Mouse (Mus musculus): ENCODE measurements around the gene St6galnac6. TPM values are rescaled to one million over a fixed set of nuclear protein-coding genes. Genes with fewer than 3 reads are reported as not detected.

St6galnac6 gene
- polyA plus RNA-seq, 1 experiment, result 98.8 TPM

DNA sequence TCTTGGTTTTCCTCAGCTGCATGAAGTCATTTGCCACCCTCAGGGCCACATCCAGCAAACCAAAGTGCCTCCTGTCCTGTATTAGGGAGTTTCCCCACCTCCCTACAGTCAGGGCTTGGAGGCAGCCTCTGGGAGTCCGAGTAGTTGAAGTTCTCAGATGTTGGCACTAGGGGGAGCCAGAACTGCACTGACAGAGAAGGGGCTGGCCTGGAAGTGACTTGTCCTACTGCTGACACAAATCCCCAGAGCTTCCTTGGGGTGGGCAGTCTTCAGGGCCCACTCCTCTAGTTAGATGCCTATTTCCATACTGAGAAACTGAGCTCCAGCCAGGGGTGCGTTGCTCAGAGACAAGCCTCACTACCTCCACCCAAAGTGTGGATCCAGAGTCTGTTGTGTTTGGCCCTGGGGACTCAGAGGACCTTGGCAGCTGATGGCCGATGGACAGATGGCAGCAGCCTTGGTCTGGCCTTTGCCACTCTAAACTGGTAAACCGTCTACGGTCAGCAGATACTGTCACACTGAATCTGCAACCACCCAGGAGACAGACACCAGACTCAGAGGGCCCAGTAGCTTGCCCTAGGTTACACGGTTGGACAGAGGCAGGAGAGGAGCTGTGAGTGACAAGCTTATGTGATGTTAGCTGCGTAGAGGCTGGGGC, 32.4 kb downstream of the St6galnac6 start:
- DNase-seq (ENCODE audit: extremely low spot score in 1 of 2, low spot score in 1 of 2), result peak; percentile 62 to 89

GRCm38 (mm10) chr2:32633660-32634059, 34.2 kb downstream of the St6galnac6 start:
- DNase-seq (ENCODE audit: extremely low spot score in 1 of 2, low spot score in 1 of 2), result no peak

DNA sequence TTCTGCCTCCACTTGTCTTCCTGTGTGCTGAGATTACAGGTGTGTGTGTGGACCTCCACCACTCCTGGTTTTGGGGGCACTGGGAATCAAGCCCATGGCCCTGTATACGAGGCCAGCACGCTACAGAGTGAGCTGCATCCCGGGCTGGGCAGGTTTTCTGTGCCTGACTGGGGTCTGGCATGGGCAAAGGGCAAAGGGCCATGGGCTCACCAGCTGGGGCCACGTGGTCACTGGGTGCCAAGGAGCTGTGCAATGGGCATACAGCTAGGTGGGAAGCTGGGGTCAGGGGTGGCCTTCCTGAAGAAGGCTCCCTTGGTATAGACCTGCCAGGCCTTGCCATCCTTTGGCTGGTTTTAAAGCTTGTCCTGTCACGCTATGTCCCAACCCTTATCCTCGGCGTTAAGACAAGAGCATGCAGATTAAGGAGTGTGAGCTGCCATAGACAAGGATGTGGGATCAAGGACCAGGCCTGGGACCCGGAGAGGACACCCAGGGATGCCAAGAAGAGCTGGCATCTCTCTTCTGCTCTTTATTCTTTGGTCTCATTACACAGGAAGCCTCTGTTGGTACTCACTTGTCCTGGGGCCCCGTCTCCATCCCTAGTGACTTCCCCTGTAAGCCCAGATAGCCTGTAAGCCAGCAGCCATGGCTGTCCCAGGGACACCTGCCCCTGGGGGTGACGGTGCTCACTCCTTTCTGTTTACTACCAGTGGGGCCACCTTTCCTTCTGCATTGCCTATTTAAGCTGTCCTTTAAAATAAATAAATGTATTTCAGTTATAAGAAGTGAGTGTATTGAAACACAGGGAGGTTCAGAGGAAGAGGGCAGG, 35.0 kb downstream of the St6galnac6 start:
- no peak for DNase-seq (ENCODE audit: extremely low spot score in 1 of 2, low spot score in 1 of 2)

GRCm38 (mm10) chr2:32636617-32637016, 37.1 kb downstream of the St6galnac6 start:
- no peak for DNase-seq (ENCODE audit: extremely low spot score in 1 of 2, low spot score in 1 of 2)

DNA sequence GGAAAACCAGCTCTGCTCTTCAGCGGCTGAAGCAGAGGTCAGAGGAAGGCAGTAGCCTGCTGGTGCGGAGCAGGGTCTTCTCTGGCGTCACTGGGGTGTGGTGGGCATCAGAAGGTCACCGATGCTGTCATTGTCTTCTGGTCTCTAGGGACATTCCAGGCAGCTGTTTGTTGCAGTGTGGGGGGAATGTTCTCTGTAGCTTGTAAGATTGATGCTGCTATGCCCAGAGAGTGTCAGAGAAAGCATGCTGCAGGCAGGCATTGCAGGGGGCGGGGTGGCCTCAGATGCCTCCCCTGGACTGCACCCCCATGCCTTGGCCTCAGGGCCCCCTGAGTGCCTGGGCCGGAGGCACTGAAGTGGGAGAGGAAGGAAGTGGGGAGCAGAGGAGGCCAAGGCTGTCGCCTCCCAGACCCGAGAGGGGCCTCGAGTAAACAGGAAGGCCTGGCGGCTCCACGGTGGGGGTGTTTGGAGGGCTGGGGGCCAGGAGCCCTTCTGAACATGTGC, 38.3 kb downstream of the St6galnac6 start:
- DNase-seq (ENCODE audit: extremely low spot score in 1 of 2, low spot score in 1 of 2), result no peak

DNA sequence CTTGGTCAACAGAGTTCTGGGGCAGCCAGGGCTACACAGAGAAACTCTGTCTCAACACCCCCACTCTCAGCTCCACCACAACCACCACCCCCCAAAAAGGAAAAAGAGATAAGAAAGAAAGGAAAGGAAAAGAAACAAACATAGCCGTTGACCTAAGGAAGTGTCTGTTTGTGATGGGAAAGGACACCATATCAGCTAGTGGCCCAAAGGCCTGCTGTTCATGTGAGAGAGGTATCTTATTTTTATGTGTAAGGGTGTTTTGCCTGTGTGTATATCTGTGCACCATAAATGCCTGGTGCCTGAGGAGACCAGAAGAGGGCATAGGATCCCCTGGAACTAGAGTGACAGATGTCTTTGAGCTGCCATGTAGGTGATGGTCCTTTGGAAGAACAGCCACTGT, 40.1 kb downstream of the St6galnac6 start:
- DNase-seq (ENCODE audit: extremely low spot score in 1 of 2, low spot score in 1 of 2), result no peak

DNA sequence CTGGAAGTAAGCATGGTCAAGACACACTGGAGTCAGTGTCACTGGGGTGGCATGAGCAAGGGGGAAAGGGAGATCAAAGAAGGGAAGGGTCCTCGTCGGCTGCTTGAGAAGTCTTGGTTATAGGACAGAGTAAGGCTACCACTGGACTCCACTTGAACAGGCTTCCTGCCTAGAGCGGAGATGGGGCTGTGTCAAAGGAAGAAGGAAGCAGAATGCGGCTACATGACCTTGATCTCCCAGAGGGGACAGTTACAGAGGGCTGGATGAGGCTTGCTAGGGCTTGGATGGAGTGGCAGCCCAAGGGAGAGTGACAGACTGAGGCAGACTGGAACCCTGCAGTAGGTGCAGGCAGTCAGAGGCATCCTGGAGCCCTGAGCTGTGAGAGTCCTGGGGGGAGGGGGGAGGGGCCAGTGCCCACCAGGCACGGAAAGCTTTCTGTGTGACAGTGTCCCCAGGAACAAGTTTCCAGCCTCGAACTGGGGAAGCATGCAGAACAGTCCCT, 41.1 kb downstream of the St6galnac6 start:
- no peak for DNase-seq (ENCODE audit: extremely low spot score in 1 of 2, low spot score in 1 of 2)

- DNase-seq (ENCODE audit: extremely low spot score in 1 of 2, low spot score in 1 of 2), result no peak
Observed at GRCm38 (mm10) chr2:32641810-32642209, 42.3 kb downstream of the St6galnac6 start.

- no peak for DNase-seq (ENCODE audit: extremely low spot score in 1 of 2, low spot score in 1 of 2)
Observed at GRCm38 (mm10) chr2:32642813-32643212, 43.3 kb downstream of the St6galnac6 start.

- DNase-seq (ENCODE audit: extremely low spot score in 1 of 2, low spot score in 1 of 2), result no peak
Observed at GRCm38 (mm10) chr2:32644083-32644482, 44.6 kb downstream of the St6galnac6 start.

DNA sequence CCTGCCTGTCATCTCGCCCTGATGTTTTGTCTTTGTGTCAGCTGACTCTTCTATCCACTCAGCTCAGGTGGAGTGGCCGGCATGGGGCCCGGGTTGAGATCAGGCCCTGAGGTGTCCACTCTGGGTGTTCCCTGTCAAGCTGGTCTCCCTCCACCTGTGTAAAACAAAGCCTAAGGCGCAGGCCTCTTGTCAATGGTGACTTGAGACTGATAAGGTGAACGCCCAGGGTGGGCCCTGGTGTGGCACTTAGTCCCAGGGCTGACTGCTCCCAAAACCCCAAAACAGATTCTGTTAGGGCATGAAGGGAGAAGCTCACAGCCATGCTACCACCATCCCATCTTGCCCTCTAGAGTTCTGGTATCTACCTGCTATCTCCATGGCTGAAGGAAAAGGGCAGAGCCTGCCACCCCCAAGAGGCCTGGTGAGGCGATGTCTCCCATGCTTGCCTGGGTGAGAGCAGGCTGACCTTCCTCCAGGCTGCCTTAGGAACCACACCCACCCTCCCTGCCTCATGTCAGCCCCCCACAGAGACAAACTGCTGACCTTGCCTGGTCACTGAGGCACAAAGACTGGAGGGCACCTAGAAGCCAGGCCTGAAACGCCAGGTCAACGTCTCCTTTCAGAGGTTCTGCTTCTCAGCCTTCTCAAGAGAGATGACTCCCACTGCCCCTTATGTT, 45.4 kb downstream of the St6galnac6 start:
- DNase-seq (ENCODE audit: extremely low spot score in 1 of 2, low spot score in 1 of 2), result no peak

DNA sequence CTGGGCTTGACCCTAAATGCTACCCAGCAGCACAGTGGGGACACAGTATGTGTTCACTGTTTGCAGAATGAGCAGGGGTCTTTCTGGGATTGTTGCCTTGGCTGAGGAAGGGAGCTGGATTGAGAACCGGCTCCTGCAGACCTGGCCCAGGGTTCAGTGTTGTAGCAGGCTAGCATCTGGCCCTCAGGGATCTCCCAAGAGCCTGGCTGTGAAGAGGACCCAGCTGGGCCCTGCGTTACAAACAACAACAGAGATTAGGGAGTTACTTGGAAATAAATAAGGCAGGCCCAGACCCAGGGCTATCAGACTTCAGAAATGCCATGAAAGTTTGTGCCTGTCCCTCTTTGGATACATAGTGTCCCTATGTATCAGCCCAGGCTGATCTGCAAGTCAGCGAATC, 46.1 kb downstream of the St6galnac6 start:
- DNase-seq (ENCODE audit: extremely low spot score in 1 of 2, low spot score in 1 of 2), result no peak

DNA sequence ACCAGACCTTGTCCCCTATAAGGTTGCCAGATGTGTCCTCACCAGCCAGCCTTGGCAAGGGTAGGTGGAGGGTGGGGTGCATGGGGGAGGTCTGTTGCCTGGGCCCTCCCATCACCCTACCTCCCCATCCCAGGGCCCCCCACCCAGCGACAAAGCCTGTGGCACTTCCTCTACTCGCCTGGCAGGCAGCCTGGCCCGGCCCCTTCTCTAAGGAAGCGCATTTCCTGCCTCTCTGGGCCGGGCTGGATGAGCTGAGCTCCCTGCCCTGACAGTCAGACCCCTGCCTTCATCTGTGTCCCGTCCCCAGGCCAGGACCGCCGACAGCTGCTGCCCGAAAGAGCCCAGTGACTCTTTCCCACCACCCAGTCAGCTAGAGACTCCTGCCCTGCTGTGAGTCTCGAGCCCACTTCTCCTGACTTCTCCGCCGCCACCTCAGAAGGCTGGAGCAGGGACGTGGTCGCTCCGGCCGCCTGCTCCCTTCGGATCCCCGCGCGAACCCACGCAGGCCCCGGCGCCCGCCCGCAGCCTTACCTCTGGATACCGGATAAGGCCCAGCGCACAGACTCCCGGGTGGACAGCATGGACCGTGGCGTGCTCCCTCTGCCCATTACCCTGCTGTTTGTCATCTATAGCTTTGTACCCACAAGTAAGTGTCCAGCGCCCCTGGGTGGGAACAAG, 47.0 kb downstream of the St6galnac6 start, which contains the start of gene Eng:
Gene Eng (plus strand): TSS at position 217 of the 678 bp plus-strand sequence.
- DNase-seq (ENCODE audit: extremely low spot score in 1 of 2, low spot score in 1 of 2), result no peak

DNA sequence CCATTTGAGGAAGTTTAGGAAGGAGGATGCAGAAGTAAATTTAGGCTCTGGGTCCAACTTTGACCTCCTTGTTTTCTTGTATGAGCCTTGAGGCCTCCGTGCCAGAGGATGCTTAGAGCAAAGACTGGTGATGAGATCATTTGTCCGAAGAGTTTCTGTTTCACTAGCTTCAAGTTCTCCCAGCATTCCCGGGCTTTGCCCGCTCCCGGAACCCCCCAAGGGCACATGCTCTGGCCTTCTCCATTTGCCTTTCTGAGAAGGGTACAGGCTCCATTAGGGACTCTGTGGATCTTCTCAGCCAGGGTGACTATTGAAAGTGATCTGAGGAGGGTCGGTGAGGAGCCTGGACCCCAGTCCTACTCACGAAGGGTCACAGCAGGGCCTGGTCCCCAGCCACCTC, 47.9 kb downstream of the St6galnac6 start:
- no peak for DNase-seq (ENCODE audit: extremely low spot score in 1 of 2, low spot score in 1 of 2)

- DNase-seq (ENCODE audit: extremely low spot score in 1 of 2, low spot score in 1 of 2), result no peak
Observed at GRCm38 (mm10) chr2:32653764-32654163, 54.3 kb downstream of the St6galnac6 start.

DNA sequence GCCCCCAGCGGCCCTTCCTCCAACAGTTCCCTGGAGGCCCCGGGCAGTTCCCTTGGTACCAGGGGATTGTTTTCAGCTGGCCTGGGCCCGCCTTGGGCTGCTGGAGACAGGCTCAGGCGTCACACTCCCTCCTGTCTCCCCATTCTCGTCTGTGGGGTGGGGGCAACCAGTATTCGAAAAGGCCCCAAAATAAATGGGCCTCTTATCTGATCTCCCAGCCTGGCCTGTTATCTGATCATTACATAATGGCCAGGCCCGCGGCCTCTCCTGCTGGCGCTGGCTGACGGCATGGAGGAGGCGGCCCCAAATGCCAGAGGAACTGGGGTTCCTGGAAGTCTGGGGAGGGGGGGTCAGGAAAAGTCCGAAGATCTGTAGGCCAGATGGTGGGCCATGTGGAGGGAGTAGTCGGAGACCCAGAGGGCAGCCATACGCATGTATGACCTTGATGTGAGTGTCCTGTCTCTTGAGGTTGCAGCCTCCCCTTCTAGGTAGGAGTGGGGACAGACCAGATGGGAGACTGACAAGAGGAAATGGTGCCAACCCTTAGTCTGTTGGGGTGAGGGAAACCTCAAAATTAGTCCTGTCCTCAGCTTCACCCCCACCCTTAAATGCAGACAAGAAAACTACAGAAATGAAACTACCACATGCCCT, 55.4 kb downstream of the St6galnac6 start:
- DNase-seq (ENCODE audit: extremely low spot score in 1 of 2, low spot score in 1 of 2), result no peak

GRCm38 (mm10) chr2:32655394-32655744, 55.9 kb downstream of the St6galnac6 start:
- DNase-seq (ENCODE audit: extremely low spot score in 1 of 2, low spot score in 1 of 2), result no peak

GRCm38 (mm10) chr2:32655826-32656225, 56.3 kb downstream of the St6galnac6 start:
- no peak for DNase-seq (ENCODE audit: extremely low spot score in 1 of 2, low spot score in 1 of 2)

DNA sequence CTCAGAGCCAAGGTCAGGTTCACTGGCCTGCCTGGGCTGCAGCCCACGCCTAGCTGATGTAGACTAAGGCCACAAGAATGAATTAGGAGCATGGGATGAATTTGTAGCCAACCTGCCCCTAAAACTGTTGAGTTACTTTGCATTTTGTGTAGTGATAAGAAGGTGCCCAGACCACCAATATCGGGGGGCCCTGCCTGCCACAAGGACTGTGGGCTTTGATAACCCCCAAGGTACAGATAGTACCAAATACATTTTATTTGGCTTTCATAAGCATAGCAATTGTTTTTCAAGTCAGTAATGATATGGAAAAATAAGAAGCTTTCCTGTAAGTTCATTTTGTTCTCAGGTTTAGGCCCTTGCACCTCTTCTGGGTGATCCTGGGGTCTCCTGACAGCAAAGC, 59.4 kb downstream of the St6galnac6 start:
- DNase-seq (ENCODE audit: extremely low spot score in 1 of 2, low spot score in 1 of 2), result no peak

GRCm38 (mm10) chr2:32661509-32662107, 62.1 kb downstream of the St6galnac6 start:
- no peak for DNase-seq (ENCODE audit: extremely low spot score in 1 of 2, low spot score in 1 of 2)

All from frontal cortex, adult 2 months (tissue).